11 mouse cellular contexts compared by ENCODE assay signal in genomic region chr1:52011227-52011626, GRCm38 (mm10). TPM values are rescaled to one million over a fixed set of nuclear protein-coding genes. Genes with fewer than 3 reads are reported as not detected.
DNase-seq lines count a peak whose midpoint lies in the region; ATAC-seq and TF ChIP-seq lines count a peak whose summit lies in the region.
"Had no signal": no experiment of that assay in that cellular context is flagged by ENCODE, and none has a peak within 500 bp of the region (broad histone marks: within the 10 kb centered on the region; RNA-seq: fewer than 3 reads in every experiment).

No protein-coding gene starts in this region.

- no peak for TF ChIP-seq POLR2A in bone marrow, adult 2 months (IDR thresholded peaks at IDR 0.05; ENCODE audit: borderline replicate concordance, control insufficient read depth, low read depth, low read length)

- no peaks in the 10 kb centered on the region for H3K27me3 ChIP-seq in forebrain, embryonic 11.5 days (ENCODE audit: control insufficient read depth, insufficient read depth, low read length)

- 0% methylated on average over 3 of the region's 3 CpGs for WGBS in bone marrow, adult 2 months
- WGBS in forebrain, embryonic 11.5 days = 66% methylated on average over 3 of the region's 3 CpGs

- H3K4me2 ChIP-seq in forebrain, embryonic 11.5 days (ENCODE audit: low read depth, low read length, severe bottlenecking) = no peak overlapping the region

- H3K9ac ChIP-seq in forebrain, embryonic 11.5 days (ENCODE audit: low read length) = no peak overlapping the region

- no peak overlapping the region for H3K4me3 ChIP-seq in bone marrow, adult 2 months (replicated peaks; ENCODE audit: control insufficient read depth, low read depth, low read length)
- H3K4me3 ChIP-seq in forebrain, embryonic 11.5 days (ENCODE audit: low read depth, low read length) = no peak overlapping the region

- peak; percentile 9 for DNase-seq in lung, postnatal 36 days
- DNase-seq in lung, postnatal 14 days = no peak
- peak; percentile 72 for DNase-seq in thymus, postnatal 14 days
- DNase-seq in cerebellum, adult 9-10 months = no peak
- no peak for DNase-seq in layer of hippocampus, postnatal 36 days
- no peak for DNase-seq in forebrain, embryonic 11.5 days (ENCODE audit: low spot score)
- DNase-seq: adrenal gland, postnatal 14 days; kidney, postnatal 14 days had no signal

- H3K9me3 ChIP-seq in forebrain, embryonic 11.5 days (ENCODE audit: control insufficient read depth, low read length) = no peaks in the 10 kb centered on the region

- H3K27ac ChIP-seq in bone marrow, adult 2 months (ENCODE audit: control insufficient read depth, insufficient read depth, low read depth, low read length, poor library complexity) = peak overlapping the region; percentile 4; the same call in 1 of the 2 replicates
- no peak overlapping the region for H3K27ac ChIP-seq in forebrain, embryonic 11.5 days (ENCODE audit: low read depth, low read length)

- H3K36me3 ChIP-seq in forebrain, embryonic 11.5 days (ENCODE audit: control insufficient read depth, insufficient read depth, low read length) = no peaks in the 10 kb centered on the region

- no peak for TF ChIP-seq CTCF in bone marrow, adult 2 months (IDR thresholded peaks at IDR 0.05; ENCODE audit: control insufficient read depth, insufficient read depth, low read length)

- peak; percentile 78 for ATAC-seq in megakaryocyte progenitor cell, adult 5-6 weeks (replicated peaks; ENCODE audit: poor library complexity)
- ATAC-seq in forebrain, embryonic 11.5 days (replicated peaks; ENCODE audit: low FRiP score) = no peak
- ATAC-seq: midbrain, embryonic 16.5 days had no signal

- peaks cover 1% of the 10 kb centered on the region; the same call in 1 of the 2 replicates for H3K4me1 ChIP-seq in bone marrow, adult 2 months (ENCODE audit: control insufficient read depth, insufficient read depth, low read length)
- H3K4me1 ChIP-seq in forebrain, embryonic 11.5 days (replicated peaks; ENCODE audit: control insufficient read depth, insufficient read depth, low read length) = peaks cover 4% of the 10 kb centered on the region; the same call in 1 of the 2 replicates

RNA-seq across cellular contexts. Expression of gene Stat4, which starts 24.3 kb away (rescaled TPM):
- 14.9 and 55.4 TPM in 2 replicates for polyA plus RNA-seq in bone marrow, adult 2 months (2011; ENCODE audit: insufficient read depth, insufficient read length, low replicate concordance, missing spikeins)
- 36.2 and 42.3 TPM in 2 replicates for total RNA-seq in megakaryocyte progenitor cell, adult 5-6 weeks (2015)
- 22.0 and 25.5 TPM in 2 replicates for total RNA-seq in megakaryocyte progenitor cell, adult 5-6 weeks (2017)
- total RNA-seq in layer of hippocampus, postnatal 36 days (2021) = under 1 TPM; 0.46 to 0.67 TPM
- polyA plus RNA-seq in forebrain, embryonic 11.5 days (2014; fragmentation: Nextera tagmentation; extraction: Ambion mirVana) = 12.0 and 12.4 TPM in 2 replicates

Comparison
In these comparisons a context has a peak if more than half of its experiments do, and no peak if none do; other contexts are left out.
1. DNase-seq: peak in lung, postnatal 36 days (single experiment) and thymus, postnatal 14 days (single experiment); none in lung, postnatal 14 days (single experiment), cerebellum, adult 9-10 months (single experiment), layer of hippocampus, postnatal 36 days (0 of 2) and forebrain, embryonic 11.5 days (single experiment).
2. RNA of gene Stat4, which starts 24.3 kb away (total RNA-seq): 22.0 to 42.3 TPM in megakaryocyte progenitor cell, adult 5-6 weeks; 0.46 to 0.67 TPM in layer of hippocampus, postnatal 36 days; every median in the first group is over 10 times any median in the second.